14 mouse cellular contexts compared by ENCODE assay signal in the genomic region with DNA sequence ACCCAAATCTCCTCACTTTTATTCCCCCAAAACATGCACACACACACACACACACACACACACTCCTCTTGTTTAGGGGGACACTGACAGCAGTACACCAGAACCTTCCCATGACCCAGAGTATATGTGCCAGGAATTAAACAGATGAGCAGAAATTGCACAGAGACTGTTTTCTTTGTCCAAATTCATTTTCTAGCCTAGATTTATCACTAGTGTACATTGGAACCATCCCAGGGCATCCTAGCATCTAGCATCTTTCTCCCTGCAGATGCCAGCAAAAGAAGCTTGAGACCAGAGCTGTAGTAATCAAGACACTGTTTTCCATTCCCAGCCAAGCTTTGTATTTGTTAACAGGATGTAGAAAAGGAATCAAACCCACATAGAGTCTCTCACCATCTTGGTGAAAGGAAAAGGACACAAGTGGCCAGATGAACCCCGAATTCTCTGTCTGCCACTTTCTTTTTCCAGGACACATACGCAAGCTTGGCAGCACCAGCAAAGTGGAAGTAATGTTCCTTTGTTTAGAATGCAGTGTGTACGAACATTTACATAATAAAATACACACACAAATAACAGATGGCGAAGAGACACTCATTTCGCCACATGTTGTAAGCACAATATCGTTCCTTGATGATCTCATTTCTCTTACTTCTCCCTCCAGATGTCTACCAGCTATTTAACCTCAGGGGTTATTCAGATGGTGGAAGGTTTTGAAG.
DNase-seq lines count a peak whose midpoint lies in the region; ATAC-seq lines count a peak whose summit lies in the region.
"Had no signal": no experiment of that assay in that cellular context is flagged by ENCODE, and none has a peak within 500 bp of the region (broad histone marks: within the 10 kb centered on the region; RNA-seq: fewer than 3 reads in every experiment).

No protein-coding gene starts in this region.

- WGBS in heart, embryonic 10.5 days: 87% methylated on average over 6 of the region's 6 CpGs
- 9% methylated on average over 6 of the region's 6 CpGs for WGBS in forebrain, embryonic 15.5 days
- 82% methylated on average over 6 of the region's 6 CpGs for WGBS in midbrain, embryonic 11.5 days

- H3K4me2 ChIP-seq in forebrain, embryonic 15.5 days (replicated peaks): peak overlapping the region; percentile 31
- H3K4me2 ChIP-seq in midbrain, embryonic 11.5 days: no peak overlapping the region
- H3K4me2 ChIP-seq: heart, embryonic 15.5 days; limb, embryonic 15.5 days; stomach, embryonic 15.5 days had no signal

- no peak overlapping the region for H3K4me3 ChIP-seq in heart, embryonic 10.5 days
- H3K4me3 ChIP-seq in forebrain, embryonic 15.5 days: no peak overlapping the region
- H3K4me3 ChIP-seq in midbrain, embryonic 11.5 days (ENCODE audit: low read depth, low read length): no peak overlapping the region
- H3K4me3 ChIP-seq: heart, embryonic 15.5 days; limb, embryonic 15.5 days; megakaryocyte, embryonic 14.5 days; stomach, embryonic 15.5 days had no signal

- H3K27ac ChIP-seq in heart, embryonic 10.5 days: no peak overlapping the region
- H3K27ac ChIP-seq in forebrain, embryonic 15.5 days (replicated peaks): peak overlapping the region; percentile 94
- H3K27ac ChIP-seq in midbrain, embryonic 11.5 days (ENCODE audit: low read depth, low read length): peak overlapping the region; percentile 54; the same call in 1 of the 2 replicates
- H3K27ac ChIP-seq: heart, embryonic 15.5 days; limb, embryonic 15.5 days; stomach, embryonic 15.5 days had no signal

- peak overlapping the region; percentile 19 for H3K9ac ChIP-seq in forebrain, embryonic 15.5 days (replicated peaks)
- no peak overlapping the region for H3K9ac ChIP-seq in midbrain, embryonic 11.5 days (ENCODE audit: low read length)
- H3K9ac ChIP-seq: heart, embryonic 15.5 days; limb, embryonic 15.5 days; stomach, embryonic 15.5 days had no signal

- peak; percentile 93 for ATAC-seq in forebrain, embryonic 15.5 days (replicated peaks)
- ATAC-seq in midbrain, embryonic 11.5 days (ENCODE audit: low FRiP score): 0 out of 2 replicates have a peak, but pooled peaks have one; percentile 50
- ATAC-seq: intestine, postnatal 0 days had no signal

- H3K27me3 ChIP-seq in heart, embryonic 10.5 days (ENCODE audit: insufficient read depth, poor library complexity, severe bottlenecking): no peaks in the 10 kb centered on the region
- H3K27me3 ChIP-seq in forebrain, embryonic 15.5 days: no peaks in the 10 kb centered on the region
- no peaks in the 10 kb centered on the region for H3K27me3 ChIP-seq in midbrain, embryonic 11.5 days (ENCODE audit: control insufficient read depth, insufficient read depth, low read length)
- H3K27me3 ChIP-seq: heart, embryonic 15.5 days; limb, embryonic 15.5 days; megakaryocyte, embryonic 14.5 days; stomach, embryonic 15.5 days had no signal

- H3K9me3 ChIP-seq in heart, embryonic 10.5 days: no peaks in the 10 kb centered on the region
- H3K9me3 ChIP-seq in forebrain, embryonic 15.5 days: no peaks in the 10 kb centered on the region
- no peaks in the 10 kb centered on the region for H3K9me3 ChIP-seq in midbrain, embryonic 11.5 days (ENCODE audit: control insufficient read depth, low read length)
- H3K9me3 ChIP-seq: heart, embryonic 15.5 days; limb, embryonic 15.5 days; stomach, embryonic 15.5 days had no signal

- H3K4me1 ChIP-seq in heart, embryonic 10.5 days: no peaks in the 10 kb centered on the region
- peaks cover 22% of the 10 kb centered on the region for H3K4me1 ChIP-seq in forebrain, embryonic 15.5 days
- H3K4me1 ChIP-seq in midbrain, embryonic 11.5 days (ENCODE audit: control insufficient read depth, insufficient read depth, low read length): 0 out of 2 replicates have a peak, but pooled peaks cover 3% of the 10 kb centered on the region
- H3K4me1 ChIP-seq: heart, embryonic 15.5 days; limb, embryonic 15.5 days; megakaryocyte, embryonic 14.5 days; stomach, embryonic 15.5 days had no signal

- H3K36me3 ChIP-seq in heart, embryonic 10.5 days: no peaks in the 10 kb centered on the region
- H3K36me3 ChIP-seq in forebrain, embryonic 15.5 days: no peaks in the 10 kb centered on the region
- no peaks in the 10 kb centered on the region for H3K36me3 ChIP-seq in midbrain, embryonic 11.5 days (ENCODE audit: control insufficient read depth, insufficient read depth, low read length)
- H3K36me3 ChIP-seq: heart, embryonic 15.5 days; limb, embryonic 15.5 days; stomach, embryonic 15.5 days had no signal

- peak; percentile 9 to 10 for DNase-seq in heart, adult 18-20 months
- no peak for DNase-seq in heart, embryonic 10.5 days (ENCODE audit: low spot score)
- DNase-seq in NIH3T3 (ENCODE audit: low read depth): peak; percentile 17
- no peak for DNase-seq in midbrain, embryonic 11.5 days (ENCODE audit: low spot score, missing footprints)
- no peak for DNase-seq in adrenal gland, postnatal 10 days
- DNase-seq in ovary, adult 18-20 months (ENCODE audit: low spot score): no peak
- DNase-seq in thymus, postnatal 14 days: no peak
- DNase-seq: cerebellum, postnatal 36 days had no signal

Comparison
In these comparisons a context has a peak if more than half of its experiments do, and no peak if none do; other contexts are left out.
1. DNase-seq: peak in heart, adult 18-20 months (2 of 2) and NIH3T3 (single experiment); none in heart, embryonic 10.5 days (single experiment), midbrain, embryonic 11.5 days (single experiment), adrenal gland, postnatal 10 days (single experiment), ovary, adult 18-20 months (single experiment) and thymus, postnatal 14 days (single experiment).